Mouse (Mus musculus) heart, postnatal 25 days (tissue): ENCODE results near the gene Ssc5d. TPM values are rescaled to one million over a fixed set of nuclear protein-coding genes. Genes with fewer than 3 reads are reported as not detected.
A peak's percentile ranks its signal among the peaks of the same experiment; 100 is the strongest.
"Not testable (repeated sequence)": the region's sequence is repeated elsewhere in the genome, so short reads cannot be mapped to it uniquely, and the experiment has no call there.

Experiments
- DNase-seq: peaks from one replicate; pipeline ENCODE4 v3.0.0; 2022; ENCODE audit warnings: low spot score
- intact Hi-C: fragments of 180-260 bp; cut with DNase I; formaldehyde crosslinking; loops from one replicate; pipeline ENCODE4 v1.15.1; 2025
- total RNA-seq, 2 experiments: library from RNA; stranded (reverse); gene quantifications; 2 replicates each; pipeline ENCODE4 v1.2.3; 2021

Ssc5d gene
- 1 to 10 TPM; 3.8 to 4.3 TPM for total RNA-seq

DNA sequence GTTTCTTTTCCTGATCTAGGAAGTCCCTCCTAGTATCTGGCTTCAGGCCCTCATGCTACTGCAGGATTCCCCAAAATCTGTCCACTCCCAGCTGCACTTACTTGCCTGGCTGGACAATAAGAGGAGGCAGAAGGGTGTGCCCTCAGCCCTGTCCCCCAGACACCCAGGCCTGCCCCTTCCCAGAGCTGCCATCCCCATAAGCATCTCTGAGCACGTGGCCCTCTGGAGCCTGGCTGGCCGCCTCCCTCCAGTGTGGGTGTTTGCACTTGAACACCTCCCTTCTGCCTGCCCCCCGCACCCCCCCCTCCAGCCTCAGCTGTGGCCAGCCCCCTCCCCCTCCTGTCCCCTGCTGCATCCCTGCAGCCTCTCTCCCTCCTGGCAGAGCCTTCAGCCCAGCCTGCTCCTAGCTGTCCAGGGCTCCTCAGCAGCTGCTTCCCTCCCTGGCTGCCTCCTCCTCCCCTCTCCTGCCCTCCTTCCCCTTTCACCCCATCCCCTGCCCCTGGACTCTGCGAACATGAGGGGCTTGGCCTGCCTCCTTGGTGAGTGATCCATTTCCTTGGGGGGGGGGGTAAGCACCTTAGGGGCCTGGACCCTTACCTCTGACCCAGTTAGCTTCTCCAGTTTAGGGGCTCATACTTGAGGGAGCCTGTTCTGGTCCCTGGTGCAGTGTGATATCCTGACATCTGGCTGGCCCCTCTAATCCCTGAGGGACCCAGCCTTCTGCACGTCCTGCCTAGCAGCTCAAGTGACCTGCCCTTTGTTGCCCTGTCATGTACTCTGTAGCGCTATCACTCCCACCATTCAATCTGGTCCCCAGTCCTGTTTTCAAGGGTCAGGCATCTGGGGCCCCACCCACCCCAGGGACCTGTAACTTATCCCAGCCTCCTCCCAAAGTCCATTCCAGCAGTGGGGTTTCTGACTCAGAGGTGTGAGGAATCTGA is at the start of gene Ssc5d:
Ssc5d (plus strand) TSS at position 345 of the 941 bp plus-strand sequence.
- peak; percentile 63 for DNase-seq
- intact Hi-C loops: no loop called here

DNA sequence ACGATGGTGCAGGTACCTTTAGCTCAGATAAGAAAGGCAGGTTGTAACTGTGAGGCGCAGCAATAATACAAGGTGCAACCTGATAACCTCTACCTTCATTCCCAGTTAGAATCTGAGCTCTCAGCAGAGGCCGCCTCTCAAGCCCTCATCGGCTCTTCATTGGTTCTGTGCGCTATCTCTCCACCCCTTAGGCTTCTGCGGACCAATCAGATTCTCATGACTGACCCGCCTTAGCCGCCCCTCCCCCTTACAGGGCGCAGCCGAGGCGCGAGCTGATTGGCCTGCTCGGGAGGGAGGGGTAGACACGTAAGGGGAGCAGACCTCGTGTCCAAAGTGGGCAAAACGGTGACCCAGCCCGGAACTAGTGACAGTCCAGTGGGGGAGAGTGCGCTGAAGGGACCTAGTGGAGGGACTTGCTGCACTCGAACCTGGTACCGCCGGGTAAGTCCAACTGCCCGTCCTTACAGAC is 48.8 kb upstream of the Ssc5d start, which contains the start of gene Isoc2a:
Isoc2a (plus strand) TSS at position 401 of the 469 bp plus-strand sequence.
- intact Hi-C loops: no loop called here
- peak; percentile 88 for DNase-seq

DNA sequence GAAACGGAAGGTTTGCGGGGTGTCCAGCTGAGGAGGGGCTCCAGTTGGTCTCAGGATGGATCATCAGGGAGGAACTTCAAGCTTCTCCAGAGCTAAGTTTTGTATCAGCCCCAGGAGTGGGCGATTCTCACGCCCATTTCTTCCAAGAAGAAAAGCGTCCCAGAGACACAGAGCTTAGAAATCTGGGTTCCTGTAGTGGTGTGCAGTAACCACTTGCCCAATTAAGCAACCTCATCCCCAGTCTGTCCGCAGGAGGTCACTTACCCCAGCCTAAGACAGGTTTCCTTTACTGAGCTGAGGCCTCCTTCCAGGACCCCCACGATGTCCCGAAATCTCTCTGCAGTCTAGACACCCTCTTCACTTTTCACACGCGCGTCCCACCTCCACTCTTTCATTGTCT is 48.4 kb upstream of the Ssc5d start:
- no peak for DNase-seq
- intact Hi-C loops: no loop called here

DNA sequence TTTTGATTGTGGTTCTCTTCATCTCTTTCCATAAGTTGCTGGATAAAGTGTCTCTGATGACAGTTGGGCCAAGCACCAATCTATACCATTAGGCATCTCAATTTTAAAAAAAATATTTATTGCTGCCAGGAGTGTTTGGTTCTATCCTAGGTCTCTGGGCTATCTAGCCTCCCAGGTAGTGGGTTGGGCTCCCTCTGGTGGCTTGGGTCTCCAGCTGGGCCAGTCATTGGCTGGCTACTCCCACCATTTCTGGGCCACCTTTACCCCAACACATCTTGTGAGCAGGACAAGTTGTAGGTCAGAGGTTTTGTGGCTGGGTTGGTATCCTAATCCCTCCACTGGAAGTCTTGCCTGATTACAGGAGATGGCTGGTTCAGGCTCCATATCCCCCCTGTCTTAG is 47.4 kb upstream of the Ssc5d start:
- intact Hi-C loops: no loop called here
- DNase-seq: no peak

DNA sequence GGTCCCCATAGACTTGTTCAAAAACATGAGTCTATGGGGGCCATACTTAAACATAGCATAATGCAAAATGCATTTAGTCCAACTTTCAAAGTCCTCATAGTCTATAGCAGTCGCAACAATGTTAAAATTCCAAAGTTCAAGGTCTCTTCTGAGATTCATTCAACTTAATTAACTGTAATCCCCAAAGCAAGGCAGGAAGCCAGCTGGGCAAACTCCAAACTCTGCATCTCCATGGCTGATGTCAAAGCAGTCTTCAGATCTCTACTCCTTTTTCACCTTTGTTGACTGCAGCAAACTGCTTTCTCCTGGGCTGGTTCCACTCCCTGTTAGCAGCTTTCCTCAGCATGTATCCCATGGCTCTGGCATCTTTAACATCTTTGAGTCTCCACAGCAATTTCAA is 46.5 kb upstream of the Ssc5d start:
- DNase-seq, intact Hi-C loops: not testable (repeated sequence)

DNA sequence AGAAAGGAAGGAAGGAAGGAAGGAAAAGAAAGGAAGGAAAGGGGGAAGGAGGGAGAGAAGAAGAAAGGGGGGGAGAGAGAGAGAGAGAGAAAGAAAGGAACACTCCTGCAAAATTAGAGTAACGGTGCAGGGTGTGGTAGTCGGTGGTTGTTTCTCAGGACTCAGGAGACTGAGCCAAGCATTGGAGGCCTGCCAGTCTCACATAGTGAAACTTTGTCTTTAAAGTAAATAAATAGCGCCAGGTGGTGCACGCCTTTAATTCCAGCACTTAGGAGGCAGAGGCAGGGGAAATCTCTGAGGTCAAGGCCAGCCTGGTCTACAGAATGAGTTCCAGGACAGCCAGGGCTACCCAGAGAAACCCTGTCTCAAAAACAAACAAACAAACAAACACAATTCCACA is 38.9 kb upstream of the Ssc5d start:
- intact Hi-C loops: no loop called here
- DNase-seq: no peak

DNA sequence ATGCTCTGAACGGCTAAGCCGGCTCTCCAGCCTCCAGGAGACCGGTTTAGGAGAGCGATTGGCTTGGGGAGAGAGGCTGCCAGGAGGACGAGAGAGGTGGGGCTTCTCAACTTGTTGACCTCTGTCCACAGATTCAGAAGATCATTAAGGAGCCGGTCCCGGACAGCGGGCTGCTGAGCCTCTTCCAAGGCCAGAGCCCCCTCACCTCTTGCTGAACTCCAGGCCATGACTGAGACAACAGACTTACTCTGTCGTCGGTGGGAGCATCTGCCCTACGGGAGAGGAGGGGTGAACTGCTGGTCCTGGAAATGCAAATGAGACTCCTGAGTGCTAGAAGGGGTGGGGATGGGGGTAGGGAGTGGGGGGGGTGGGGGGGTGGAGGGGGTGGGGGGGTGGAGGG is 30.4 kb upstream of the Ssc5d start:
- no peak for DNase-seq
- intact Hi-C loops: no loop called here

DNA sequence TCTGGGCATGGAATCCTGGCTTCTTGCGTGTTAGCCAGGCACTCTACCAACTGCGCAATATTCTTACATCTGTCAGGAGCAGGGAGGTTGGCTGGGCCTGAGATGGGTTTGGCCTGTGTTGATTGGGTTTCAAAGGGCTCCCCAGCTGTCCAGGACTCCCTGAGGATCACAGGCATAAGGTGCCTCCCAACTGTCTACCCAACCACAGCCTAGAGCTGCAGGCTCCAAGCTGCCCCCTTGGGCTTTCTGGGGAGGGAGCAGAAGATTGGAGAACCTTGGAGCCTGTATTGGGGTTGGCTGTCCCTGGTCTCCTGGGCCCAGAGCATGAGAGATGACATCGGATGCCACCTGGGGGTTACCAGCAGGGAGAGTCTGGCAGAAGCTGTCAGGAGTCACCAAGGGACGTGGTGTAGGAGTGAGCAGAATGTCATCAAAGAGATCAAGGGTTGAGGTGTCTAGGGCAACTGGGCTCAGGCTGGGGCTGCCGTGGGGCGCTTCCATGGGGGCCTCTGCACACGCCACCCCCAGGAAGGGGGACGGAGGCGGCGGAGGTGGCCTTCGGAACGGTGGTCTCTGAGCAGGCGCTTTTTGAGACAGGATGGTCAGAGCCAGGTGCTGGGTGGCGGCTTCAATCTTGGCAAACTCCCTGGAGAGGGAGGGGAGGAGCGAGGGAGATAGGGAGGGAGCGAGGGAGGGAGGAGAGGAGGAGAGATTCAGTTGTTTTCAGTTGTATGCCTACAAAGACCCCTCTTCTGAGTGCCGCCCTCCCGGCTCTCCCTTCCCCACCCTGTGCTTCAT is 26.5 kb upstream of the Ssc5d start:
- DNase-seq: no peak
- intact Hi-C loops: no loop called here

DNA sequence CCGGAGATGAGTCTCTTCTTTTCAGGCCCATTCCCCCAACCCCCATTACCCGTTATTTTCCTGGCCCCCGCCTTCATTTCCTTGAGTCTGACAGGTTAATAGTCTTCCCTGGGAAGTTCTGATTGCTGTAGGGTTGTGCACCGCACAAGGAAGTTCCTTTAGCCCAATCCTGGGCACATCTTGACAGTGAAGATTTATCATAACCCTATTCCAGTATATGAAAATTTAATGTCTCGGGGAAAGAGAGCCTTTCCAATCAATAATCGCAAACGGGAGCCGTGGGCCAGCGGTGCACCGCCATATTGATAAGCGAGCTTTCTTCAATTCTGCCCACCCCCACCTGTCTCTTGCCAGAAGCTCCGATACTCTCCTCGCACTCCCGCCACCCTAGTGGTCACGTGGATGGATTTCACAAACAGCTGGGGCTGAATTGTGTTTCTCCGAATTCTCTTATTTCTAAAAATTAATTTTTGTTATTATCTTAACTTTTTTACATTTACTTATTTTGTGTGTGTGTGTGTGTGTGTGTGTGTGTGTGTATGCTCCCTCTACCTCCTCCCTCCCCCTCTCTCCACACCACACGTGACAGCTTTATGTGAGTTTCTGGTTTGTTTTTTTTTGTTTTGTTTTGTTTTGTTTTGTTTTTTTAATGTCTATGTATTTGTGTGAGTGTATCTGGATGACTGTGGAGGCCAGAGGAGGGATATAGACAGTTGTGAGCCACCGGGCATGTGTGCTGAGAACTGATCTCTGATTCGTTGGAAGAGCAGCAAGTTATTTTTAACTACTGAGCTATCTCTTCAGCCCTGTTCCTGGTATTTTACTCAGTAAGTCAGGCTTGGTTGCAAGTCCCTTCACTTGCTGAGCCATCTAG is 25.7 kb upstream of the Ssc5d start:
- no peak for DNase-seq
- intact Hi-C loops: no loop called here

DNA sequence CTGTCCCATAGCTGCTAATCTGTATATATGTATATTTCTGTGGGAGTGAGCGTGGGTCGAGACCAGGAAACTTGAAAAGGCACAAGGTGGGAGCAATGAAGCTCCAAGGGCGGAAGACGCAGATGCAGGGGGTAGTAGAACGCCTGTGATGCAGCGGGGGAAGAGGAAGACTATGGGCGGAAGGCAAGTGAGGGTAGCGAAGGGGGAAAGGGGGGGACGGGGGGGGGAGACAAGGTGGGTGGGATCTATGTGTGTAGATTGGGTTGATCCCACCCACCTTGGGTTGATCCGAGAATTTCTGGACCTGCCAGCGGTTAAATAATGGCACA is 25.1 kb upstream of the Ssc5d start:
- DNase-seq: no peak
- intact Hi-C loops: no loop called here

DNA sequence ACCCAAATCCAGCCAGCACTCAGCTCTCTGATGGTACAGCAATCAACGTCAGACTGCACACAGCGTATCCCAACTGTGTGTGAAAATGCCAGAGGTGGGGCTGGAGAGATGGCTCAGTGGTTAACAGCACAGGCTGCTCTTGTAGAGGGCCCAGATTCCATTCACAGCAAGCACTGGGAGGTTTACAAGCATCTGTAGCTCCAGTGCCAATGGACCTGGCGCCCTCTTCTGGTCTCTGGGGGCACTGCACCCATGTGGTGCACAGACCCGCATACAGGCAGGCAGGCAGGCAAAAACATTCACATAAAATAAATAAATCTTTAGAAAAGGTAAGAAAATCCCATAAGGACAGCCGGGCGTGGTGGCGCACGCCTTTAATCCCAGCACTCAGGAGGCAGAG is 24.4 kb upstream of the Ssc5d start:
- no peak for DNase-seq
- intact Hi-C loops: no loop called here

DNA sequence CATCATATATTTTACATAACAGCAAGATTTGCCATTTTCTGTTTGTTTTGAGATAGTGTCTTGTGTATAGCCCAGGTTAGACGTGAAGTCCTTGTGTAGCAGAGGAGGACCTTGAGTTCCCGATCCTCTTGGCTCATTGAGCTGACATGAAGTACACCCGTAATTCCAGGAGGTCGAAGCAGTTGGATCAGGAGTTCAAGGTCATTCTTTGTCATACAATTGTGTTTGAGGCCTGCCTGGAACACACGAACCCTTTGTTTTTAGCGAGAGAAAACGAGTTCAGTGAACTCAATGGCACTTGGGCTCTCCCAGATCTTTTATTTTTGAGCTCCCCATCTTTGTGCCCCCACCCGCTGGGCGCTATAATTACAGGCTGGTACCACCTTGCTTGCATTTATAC is 23.2 kb upstream of the Ssc5d start:
- intact Hi-C loops: no loop called here

DNA sequence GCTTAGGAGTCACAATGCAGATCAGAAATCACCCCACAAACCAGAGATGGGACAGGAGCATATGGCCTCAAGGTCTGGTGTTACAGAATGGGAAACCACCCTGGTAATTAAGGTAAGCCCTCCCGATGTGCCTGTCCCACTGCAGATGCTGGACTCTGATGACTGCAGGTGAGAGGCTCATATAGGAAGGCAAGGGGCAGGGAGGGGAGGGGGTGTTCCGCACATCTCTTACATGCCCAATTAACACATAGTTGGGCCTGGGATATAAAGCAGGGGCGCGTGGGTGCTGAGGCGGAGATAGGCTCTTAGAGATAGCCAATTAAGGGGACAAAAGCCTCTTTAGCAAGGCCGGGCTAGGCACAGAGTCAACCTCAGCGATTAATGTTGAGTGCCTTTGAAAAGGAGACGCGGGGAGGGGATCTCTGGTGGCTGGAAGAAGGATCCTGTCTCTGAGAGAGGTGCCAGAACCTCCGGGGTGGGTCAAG is 19.1 kb upstream of the Ssc5d start, which contains the start of gene Gm36210:
Gm36210 (minus strand) TSS at position 51 of the 485 bp plus-strand sequence.
- DNase-seq: no peak
- intact Hi-C loops: no loop called here

More for the DNA sequence above, 23.2 kb upstream of the Ssc5d start:
- DNase-seq: no peak

DNA sequence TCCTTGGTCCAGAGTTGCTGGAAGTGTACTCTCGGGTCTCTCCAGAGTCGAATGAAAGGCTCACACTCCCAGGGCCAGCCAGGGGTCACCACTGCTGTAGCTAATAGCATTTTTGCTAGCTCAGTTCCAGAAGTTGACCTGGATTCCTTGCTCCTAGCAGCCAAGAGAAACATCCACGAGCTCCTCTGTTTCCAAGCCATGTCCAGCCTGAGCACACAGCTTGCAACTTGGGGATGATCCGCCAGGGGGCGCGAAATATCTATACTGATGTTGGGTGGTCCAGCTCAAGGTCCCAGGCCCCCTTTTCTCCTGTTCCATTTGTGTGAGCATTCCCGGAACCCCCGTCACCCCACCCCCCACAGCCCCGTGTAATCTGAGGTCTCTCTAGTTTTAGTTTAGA is 14.0 kb upstream of the Ssc5d start:
- intact Hi-C loops: loop anchor here (1.0 kb wide), 2 partner anchors 29 to 48 kb away; no protein-coding TSS in a partner anchor
- DNase-seq: no peak

DNA sequence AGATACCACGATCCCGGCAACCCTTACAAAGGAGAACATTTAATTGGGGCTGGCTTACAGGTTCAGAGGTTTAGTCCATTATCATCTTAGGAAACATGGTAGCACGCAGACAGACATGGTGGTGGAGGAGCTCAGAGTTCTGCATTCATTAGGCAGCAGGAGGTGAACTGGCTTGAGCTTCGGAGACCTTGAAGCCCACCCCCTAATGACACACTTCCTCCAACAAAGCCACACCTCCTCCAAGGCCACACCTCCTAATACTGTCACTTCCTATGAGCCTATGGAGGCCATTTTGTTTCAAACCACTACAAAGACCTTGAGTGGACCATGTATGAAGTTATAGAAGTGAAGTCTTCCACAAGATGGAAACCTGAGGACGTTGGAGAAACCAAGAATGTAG is 13.3 kb upstream of the Ssc5d start:
- intact Hi-C loops: no loop called here
- no peak for DNase-seq

DNA sequence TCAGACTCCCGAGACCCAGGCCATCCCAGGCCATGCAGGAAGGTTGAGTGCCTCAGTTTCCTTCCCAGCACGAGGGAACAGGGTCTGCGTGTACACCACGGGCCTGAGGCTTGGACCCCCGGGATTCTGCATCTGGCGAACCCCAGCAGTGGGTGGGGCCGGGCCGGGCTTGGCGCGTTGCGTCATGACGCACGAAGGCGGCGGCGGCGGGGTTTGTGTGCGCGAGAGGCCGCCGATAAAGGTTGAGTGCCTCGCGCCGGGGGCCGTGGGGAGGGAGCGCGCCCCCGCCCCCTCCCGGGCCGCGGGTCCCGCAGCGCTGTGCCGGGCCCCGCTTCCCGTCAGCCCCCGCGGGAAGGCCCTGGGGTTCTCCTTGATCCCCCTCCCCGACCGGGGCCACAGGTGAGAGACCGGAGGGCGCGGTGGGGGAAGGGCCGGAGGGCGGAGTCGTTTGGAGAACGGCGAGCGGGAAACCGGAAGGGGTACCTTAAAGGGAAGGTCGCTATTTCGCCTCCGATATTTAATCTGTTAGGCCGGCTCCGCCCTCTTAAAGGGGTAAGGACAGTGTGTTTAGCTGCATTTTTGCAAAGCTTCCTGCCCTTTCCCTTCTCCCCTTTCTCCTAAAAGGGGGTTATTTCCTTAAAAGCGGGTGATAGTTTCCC is 10.4 kb upstream of the Ssc5d start, which contains the start of gene Zfp628:
Zfp628 (plus strand) TSS at position 211 of the 659 bp plus-strand sequence.
- intact Hi-C loops: loop anchor here (1.0 to 5.0 kb wide), 2 partner anchors 23 to 103 kb away; partner anchors contain the start of gene Ube2s

DNA sequence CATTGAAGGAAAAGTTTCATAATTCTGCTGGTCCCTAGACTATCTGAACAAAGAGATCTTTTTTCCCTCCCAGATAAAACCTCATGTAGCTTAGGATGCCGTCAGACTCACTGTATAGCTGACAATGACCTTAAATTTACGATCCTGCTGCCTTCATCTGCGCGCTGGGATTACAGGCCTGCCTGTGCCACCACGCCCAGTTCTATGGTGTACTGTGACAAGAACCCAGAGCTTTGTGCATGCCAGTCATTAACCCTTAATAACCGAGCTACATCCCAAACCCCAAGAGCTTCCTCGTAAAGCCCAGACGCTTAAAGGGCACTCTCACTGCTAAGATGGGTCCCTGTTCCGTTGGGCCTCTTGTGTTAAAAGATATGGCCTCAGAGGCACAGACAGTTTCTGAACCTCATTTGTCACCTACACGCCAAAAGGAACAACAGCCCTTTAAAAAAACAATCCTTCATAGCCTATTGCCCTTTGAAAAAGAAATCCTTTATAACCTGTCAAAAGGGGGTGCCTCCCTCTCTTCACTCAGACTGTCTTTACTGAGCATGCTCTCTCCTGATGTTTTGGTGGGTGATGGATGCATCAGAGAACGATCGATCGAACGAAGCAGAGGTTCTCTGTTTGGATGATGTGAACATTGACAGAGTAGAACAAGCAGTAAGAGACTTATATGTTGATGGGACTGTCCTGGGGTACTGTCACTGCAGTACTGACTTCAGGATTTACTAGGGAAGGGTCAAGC is 9.7 kb upstream of the Ssc5d start:
- intact Hi-C loops: loop anchor here (1.0 to 5.0 kb wide), 2 partner anchors 22 to 104 kb away; partner anchors contain the start of gene Ube2s
- DNase-seq: no peak

More for the DNA sequence above, 10.4 kb upstream of the Ssc5d start, which contains the start of gene Zfp628:
- peak; percentile 84 for DNase-seq

DNA sequence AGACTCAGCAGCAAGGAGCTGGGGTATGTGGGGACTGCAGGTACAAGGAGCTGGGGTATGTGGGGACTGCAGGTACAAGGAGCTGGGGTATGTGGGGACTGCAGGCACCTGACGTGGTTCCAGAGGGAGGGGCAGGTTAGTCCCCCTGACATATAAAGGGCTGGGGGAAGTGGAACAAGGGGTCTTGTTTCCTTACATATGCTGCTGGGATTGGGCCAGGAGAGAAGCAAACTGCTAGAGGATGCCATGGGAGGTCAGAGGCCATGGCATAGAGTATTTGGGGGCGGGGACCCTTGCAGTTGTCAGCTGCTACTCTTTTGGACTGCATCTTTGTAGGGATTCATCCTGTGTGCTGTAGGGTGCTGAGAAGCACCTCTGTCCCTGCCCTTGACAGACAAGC is 8.1 kb upstream of the Ssc5d start:
- intact Hi-C loops: loop anchor here (5.0 kb wide), 1 partner anchor 105 kb away; the partner anchor contains the start of gene Ube2s
- DNase-seq: no peak
